Mouse (Mus musculus) brown adipose tissue, adult 24 weeks (tissue): ENCODE measurements at regions not wholly inside any gene's neighbourhood (a gene's known extent, or its start where the extent isn't known, plus 50 kb on each side); places are given as distances from the start of the nearest gene placed in this dataset.

Experiments used
- H3K27ac ChIP-seq: fragments of 200-500 bp; replicated peaks from 2 replicates; pipeline ENCODE4 v1.5.1; 2012; ENCODE audit warnings: low read depth, mild to moderate bottlenecking, low read length
- H3K4me1 ChIP-seq: fragments of 200-500 bp; 2 replicates; pipeline ENCODE4 v1.6.1; 2012; ENCODE audit warnings: low read length, mixed read lengths; ENCODE audit not compliant: control insufficient read depth, insufficient read depth, insufficient read length
- H3K4me3 ChIP-seq: fragments of 200-500 bp; 2 replicates; pipeline ENCODE4 v1.5.1; 2012; ENCODE audit warnings: low read depth, mild to moderate bottlenecking, low read length, moderate library complexity; ENCODE audit not compliant: insufficient read depth

DNA sequence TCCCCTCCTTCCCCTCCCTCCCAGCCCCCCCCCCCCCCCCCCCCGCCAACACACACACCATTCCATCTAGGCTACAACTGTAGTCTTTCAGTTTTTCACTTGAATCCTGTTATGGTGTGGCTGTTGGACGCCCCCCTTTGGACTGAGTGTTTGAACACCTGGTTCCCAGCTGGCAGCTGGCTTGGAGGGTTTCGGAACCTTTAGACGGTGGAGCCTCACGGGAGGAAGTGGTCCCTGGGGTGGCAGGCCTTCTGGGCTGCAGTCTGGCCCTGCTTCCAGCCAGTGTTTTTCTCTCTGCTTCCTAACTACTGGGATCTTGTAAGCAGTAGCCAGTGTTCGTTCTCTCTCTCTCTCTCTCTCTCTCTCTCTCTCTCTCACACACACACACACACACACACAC is 101.4 kb upstream of the Arid2 start:
- Histone ChIP-seq H3K4me1 (no peaks in the 10 kb centered on the region), H3K27ac (no peak overlapping the region), H3K4me3 (no peak overlapping the region)

DNA sequence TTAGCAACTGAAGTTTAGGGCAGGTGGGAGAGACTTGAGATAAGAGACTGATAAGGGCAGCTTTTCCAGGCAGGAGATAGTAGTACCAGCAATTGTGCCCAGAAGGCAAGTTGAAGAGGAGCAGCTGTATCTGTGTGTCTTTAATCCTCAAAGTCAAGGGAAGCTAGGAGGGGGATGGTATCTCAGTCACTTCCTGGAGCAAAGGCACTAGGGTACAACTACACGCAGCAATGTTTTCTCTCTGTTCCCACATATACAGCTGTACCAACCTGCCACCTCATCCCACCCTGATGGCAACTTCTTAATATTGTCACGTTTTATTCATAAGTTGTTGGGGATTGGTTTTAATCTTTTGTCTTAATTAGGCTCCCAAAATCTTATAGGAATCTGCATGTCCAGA is 97.8 kb upstream of the Arid2 start:
- Histone ChIP-seq H3K27ac (no peak overlapping the region), H3K4me1 (no peaks in the 10 kb centered on the region), H3K4me3 (no peak overlapping the region)

DNA sequence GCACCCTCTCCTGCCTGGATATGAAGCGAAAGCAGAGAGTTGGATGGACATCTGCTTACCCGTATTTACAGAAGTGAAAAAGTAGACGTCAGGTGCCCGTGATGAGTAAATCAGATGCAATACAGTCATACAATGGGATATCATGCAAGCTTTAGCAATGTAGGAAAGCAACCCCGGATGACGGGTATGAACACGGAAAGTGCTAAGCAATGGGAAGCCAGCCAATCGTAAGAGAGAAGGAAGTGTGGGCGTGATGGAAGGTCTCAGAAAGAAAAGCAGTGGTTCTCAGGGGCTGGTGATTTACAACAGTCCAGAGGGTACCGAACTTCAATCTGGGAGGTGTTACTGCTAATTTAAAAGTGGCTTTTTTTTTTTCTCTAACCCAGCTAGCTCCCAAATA is 89.9 kb upstream of the Arid2 start:
- no peak overlapping the region for H3K27ac ChIP-seq
- H3K4me1 ChIP-seq, result peaks cover 2% of the 10 kb centered on the region; the same call in 1 of the 2 replicates
- H3K4me3 ChIP-seq, result peak overlapping the region; percentile 12

DNA sequence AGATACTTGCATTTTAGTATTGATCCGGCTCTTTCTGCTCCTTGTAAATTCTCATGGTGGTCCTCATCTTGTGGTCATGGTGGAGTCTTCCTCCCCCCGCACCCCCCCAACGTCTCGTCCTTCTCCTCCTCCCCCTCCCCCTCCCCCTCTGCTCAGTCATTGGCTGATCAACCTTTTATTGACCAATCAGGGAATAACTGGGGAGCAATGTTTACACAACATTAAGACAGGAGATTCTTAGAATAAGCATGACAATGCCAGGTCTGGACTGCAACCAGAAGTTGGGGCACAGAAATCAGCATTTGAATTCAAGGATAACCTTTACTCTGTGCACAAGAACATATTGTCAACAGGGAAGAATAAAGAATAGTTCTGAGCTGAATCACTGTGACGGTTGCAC is 89.4 kb upstream of the Arid2 start:
- Histone ChIP-seq H3K4me1 (peaks cover 2% of the 10 kb centered on the region; the same call in 1 of the 2 replicates), H3K27ac (no peak overlapping the region), H3K4me3 (no peak overlapping the region)

DNA sequence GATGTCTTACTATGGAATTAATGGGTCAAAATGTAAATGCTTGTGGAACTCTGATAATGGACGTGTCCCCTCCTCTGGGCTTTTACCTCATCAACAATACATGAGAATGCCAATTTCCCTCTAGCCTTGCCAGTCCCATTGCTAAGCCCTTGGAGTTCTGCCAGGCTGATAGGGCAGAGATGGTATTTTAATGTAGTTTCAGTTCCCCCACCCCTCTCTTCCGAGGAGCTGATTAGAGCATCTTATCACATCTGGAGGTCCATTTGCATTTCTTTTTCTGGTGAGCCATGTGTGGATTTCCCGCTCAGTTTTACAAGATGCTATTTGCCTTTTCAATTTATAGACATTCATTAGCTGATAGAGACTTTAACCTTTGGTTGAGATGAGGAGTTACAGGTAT is 86.0 kb upstream of the Arid2 start:
- Histone ChIP-seq H3K27ac (peak overlapping the region; percentile 55; the same call in 1 of the 2 replicates), H3K4me3 (no peak overlapping the region), H3K4me1 (peaks cover 2% of the 10 kb centered on the region; the same call in 1 of the 2 replicates)

DNA sequence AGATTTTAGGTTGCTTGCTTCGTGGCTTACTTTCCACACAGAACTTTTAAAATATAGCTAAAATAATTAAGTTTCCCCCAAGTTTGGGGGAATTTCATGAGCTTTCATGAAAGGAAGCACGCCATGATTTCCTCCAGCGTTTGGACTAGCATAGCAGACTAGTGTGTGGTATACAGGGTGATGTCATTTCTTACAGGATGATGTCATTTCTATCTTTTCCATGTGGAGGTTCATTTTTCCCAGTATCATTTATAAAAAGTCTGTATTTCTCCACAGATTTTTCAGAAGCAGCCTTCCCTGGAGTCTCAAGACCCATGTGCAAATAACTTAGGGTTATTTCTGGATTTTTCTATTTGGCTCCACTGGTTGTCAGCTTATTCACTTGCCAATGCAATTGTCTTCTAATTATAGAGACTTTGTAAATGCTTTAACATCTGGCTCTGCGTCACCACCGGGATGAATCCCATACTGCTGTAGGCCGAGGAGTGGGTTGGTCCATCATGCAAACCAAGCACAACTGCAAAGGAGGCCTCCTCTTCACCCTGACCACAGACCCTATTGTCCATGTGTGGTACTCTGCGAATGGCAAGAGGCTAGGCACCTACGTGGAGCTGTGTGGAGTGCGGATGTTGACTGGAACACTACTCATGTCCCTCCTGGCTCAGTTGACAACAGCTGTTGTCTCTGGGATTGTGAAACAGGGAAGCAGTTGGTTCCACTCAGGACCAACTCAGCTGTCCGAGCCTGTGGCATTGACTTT is 85.4 kb upstream of the Arid2 start:
- H3K4me3 ChIP-seq, result no peak overlapping the region
- peak overlapping the region; percentile 71 for H3K27ac ChIP-seq
- peaks cover 2% of the 10 kb centered on the region; the same call in 1 of the 2 replicates for H3K4me1 ChIP-seq

DNA sequence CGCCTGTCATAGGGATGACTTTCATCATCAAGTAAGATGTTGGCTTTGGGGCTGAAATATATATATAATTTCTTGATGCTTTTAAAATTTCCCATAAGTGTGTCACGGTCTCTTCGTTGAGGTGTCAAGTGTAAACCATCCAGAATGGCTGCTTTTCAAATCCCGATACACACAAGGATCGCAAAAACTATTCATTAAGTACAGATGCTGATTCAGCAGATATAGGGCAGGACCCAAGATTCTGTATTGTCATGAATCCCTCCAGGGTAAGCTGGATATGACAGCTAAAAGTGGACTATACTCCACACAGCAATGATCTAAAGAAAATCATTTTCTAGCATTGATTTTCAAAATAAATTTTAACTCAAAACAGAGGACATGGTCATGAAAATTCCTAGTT is 83.1 kb upstream of the Arid2 start:
- Histone ChIP-seq H3K4me1 (peaks cover 2% of the 10 kb centered on the region; the same call in 1 of the 2 replicates), H3K4me3 (no peak overlapping the region), H3K27ac (no peak overlapping the region)

DNA sequence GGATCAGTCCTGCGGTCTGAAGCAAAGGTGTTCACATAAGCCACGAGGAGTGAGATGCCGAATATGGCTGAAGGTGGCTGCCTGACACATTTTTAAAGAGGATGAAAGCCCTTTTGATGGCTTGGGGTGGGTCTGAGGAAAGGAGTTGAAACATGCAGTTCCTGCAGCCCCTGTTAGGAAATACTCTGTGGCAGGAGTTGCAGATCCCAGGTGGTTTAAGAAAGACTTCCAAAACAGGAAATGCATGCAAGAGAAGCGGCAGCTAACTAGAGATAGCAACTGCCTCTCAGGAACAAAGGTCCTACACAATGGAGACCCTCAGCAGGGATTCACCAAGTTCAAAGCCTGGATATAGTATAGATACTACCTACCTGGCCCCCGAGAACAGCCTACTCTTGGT is 82.7 kb upstream of the Arid2 start:
- Histone ChIP-seq H3K4me3 (no peak overlapping the region), H3K4me1 (peaks cover 2% of the 10 kb centered on the region; the same call in 1 of the 2 replicates), H3K27ac (no peak overlapping the region)

DNA sequence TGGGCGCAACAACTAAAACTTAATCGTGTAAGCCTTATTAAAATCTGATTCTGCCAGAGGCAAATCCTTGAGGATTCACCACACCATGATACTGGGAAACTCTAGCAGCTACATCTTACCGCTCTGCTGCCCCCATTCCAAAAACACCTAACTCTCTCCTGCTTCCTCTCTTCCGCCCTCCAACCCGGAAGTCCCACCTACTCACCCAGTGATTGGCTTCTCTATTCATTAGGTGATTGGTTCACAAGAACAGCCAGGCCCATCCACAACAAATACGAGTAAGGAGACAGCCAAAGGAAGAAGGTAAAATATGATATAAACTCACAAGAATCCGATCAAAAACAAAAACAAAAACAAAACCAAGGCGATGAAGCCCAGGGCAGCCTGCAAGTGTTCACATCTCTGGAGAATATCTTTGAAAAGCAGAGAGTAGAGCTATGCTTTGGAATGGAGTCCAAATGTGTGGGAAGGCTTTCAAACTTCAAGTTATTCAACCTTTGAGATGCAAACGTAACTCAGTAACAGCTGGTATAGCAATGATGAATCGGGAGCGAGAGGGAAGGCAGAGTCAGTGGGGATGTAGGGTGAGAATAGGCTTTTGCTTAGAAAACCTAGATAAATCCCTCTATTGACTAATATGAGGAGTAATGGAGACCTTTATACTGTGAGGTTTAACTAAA is 76.5 kb upstream of the Arid2 start:
- H3K27ac ChIP-seq, result no peak overlapping the region

DNA sequence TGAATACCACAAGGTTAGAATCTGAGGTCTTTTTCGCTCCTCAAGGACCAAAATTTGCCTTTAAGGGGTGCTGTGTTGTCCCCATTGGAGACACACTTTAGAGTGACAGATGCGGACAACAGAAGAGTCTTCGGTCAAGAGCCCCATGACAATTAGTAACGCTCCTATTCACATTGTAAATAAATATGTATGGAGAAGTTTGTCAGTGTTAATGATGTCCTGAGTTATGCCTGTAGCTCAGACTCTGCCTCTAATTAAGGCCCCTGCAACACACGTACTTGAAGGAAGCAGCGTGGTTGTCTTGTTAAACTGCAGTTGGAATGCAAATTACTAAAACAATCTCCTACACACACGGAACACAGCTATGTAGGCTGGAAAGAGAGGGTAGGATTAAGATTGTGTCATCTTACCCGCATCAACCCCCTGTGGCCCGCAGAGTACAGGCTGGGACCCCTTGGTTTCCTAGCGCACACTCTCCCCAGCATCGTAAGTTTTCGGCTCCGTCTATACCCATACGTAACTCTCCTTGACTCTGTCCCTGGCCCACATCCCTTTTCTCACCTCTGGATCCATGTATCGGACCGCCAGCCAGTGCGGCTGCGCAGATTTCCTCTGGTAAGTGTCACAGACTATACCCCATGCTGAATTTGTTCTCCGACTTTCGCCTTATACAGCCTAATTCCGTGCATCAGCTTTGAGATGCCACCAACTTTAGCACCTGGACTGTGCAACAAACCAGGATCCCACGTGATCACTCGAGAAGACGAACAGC is 73.6 kb upstream of the Arid2 start:
- Histone ChIP-seq H3K4me1 (no peaks in the 10 kb centered on the region), H3K27ac (no peak overlapping the region), H3K4me3 (no peak overlapping the region)

More for the DNA sequence above, 76.5 kb upstream of the Arid2 start:
- Histone ChIP-seq H3K4me1 (no peaks in the 10 kb centered on the region), H3K4me3 (no peak overlapping the region)

DNA sequence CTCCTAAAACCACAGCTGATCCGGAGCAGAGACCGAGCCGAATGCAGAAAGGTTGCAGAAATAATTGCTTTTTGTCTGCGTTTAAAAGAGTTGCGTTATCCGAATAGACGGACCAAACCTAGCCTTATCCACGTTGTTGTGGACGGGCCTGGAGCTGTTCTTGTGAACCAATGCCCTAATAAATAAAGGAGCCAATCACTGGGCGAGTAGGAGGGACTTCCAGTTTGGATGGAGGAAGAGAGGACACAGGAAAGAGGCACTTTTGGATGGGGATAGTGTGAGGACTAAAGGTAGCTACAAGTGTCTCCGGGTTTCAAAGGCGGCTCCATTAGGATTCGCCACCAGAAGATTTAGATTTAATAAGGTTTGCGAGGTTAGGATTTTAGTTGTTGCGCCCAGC is 69.4 kb upstream of the Arid2 start:
- Histone ChIP-seq H3K27ac (no peak overlapping the region), H3K4me3 (no peak overlapping the region), H3K4me1 (no peaks in the 10 kb centered on the region)

DNA sequence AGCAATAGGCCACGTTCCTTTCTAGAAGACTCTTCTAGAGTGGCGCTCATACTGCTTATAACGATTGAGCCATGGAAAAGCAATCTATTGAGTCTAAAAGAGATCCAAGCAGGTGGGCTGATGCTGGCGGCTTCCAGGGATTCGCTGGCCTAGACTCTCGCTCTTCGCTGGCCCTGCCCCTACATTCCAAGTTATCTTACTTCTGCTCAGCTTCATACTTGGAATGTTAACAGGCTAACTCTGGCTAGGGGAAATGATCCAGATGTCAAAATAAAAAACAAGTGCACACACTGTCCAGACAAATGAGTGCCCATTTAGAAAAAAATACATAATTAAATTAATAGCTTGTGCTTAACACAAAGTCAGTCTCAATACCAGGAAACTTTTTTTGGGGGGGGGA is 67.6 kb upstream of the Arid2 start:
- no peaks in the 10 kb centered on the region for H3K4me1 ChIP-seq
- H3K27ac ChIP-seq, result no peak overlapping the region
- no peak overlapping the region for H3K4me3 ChIP-seq

DNA sequence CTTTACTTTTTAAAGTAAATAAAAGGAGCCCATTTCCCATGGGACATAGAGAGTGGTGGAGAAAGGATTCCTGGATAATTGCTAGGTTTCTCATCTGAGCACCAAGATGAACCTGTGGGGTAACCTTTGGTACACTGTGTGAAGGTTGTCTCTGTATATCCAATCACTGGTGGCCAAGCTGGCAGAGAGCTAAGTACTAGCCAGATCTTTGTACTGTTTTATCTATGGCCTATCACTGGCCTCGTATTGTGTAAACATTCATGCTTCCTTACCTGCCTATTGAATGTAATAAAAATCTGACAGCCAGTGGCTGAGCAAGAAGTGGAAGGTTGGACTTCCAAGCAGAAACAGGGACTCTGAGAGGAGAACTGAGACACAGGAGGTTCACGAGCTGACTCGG is 55.3 kb upstream of the Arid2 start:
- no peak overlapping the region for H3K27ac ChIP-seq
- no peak overlapping the region for H3K4me3 ChIP-seq
- H3K4me1 ChIP-seq, result no peaks in the 10 kb centered on the region

DNA sequence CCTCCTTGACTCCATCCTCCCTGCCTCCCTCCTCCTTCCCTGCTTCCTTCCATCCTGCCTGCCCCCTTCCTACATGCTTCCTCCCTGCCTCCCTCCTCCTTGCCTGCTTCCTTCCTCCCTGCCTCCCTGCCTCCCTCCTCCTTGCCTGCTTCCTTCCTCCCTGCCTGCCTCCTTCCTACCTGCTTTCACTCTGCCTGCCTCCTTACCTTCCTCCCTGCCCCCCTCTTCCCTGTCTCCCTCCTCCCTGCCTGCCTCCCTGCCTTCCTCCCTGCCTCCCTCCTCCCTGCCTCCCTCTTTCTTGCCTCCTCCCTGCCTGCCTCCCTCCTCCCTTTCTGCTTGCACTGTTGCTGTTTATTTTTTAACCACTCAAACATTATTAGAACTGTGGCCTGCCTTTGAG is 54.2 kb upstream of the Arid2 start:
- H3K4me1 ChIP-seq, result no peaks in the 10 kb centered on the region
- no peak overlapping the region for H3K27ac ChIP-seq
- H3K4me3 ChIP-seq, result no peak overlapping the region

DNA sequence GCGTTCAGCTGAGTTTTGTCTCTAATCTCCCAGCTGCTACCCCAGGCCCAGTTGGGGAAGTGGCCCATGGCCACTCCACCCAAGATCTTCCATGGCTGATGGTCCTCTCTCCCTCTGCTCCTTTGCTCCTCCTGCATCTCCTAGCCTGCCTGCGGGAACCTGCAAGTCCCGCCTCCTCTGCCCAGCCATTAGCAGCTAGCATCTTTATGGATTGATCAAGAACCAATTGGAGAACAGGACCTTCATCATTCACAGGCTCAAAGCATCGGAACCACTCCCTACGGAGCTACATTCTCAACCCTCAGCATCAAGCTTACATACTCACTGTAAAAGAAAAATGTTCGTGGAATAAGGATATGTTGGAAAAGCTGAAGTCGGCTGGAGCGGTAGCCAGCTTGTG is 52.5 kb upstream of the Arid2 start:
- H3K27ac ChIP-seq, result no peak overlapping the region
- no peak overlapping the region for H3K4me3 ChIP-seq
- peaks cover 5% of the 10 kb centered on the region; the same call in 1 of the 2 replicates for H3K4me1 ChIP-seq
